Mouse (Mus musculus) intestine, embryonic 16.5 days (tissue): ENCODE measurements at regions not wholly inside any gene's neighbourhood (a gene's known extent, or its start where the extent isn't known, plus 50 kb on each side); places are given as distances from the start of the nearest gene placed in this dataset.

ENCODE experiments used
- ATAC-seq: fragments of 200-750 bp; cut with Nextera tagmentation; 2 replicates; pipeline ENCODE4 v1.8.0; 2017; ENCODE audit warnings: moderate TSS enrichment, moderate library complexity
- H3K27ac ChIP-seq: fragments of 300-500 bp; sonication (generic); 2 replicates; pipeline ENCODE4 v1.5.1; 2014; ENCODE audit warnings: mild to moderate bottlenecking, low read length
- H3K27me3 ChIP-seq: fragments of 300-500 bp; sonication (generic); replicated peaks from 2 replicates; pipeline ENCODE4 v1.6.1; 2014; ENCODE audit warnings: low read length, control low read depth, mixed read lengths; ENCODE audit not compliant: control insufficient read depth, insufficient read depth
- H3K36me3 ChIP-seq: fragments of 300-500 bp; sonication (generic); 2 replicates; pipeline ENCODE4 v1.6.1; 2014; ENCODE audit warnings: low read length, control low read depth; ENCODE audit not compliant: control insufficient read depth, insufficient read depth
- H3K4me1 ChIP-seq: fragments of 300-500 bp; sonication (generic); 2 replicates; pipeline ENCODE4 v1.6.1; 2014; ENCODE audit warnings: low read length, control low read depth, mixed read lengths; ENCODE audit not compliant: control insufficient read depth, insufficient read depth
- H3K4me2 ChIP-seq: fragments of 300-500 bp; sonication (generic); 2 replicates; pipeline ENCODE4 v1.6.1; 2014; ENCODE audit warnings: low read depth, low read length, control low read depth
- H3K4me3 ChIP-seq: fragments of 300-500 bp; sonication (generic); 2 replicates; pipeline ENCODE4 v1.5.1; 2014; ENCODE audit warnings: mild to moderate bottlenecking, low read length
- H3K9ac ChIP-seq: fragments of 300-500 bp; sonication (generic); 2 replicates; pipeline ENCODE4 v1.6.1; 2014; ENCODE audit warnings: low read depth, low read length
- H3K9me3 ChIP-seq: fragments of 300-500 bp; sonication (generic); 2 replicates; pipeline ENCODE4 v1.6.1; 2016; ENCODE audit warnings: low read length, control low read depth; ENCODE audit not compliant: control insufficient read depth
- WGBS: fragments of 180-500 bp; shearing (Covaris S2); extraction: QIAGEN DNeasy Blood & Tissue Kit; methylation state at CpG from one replicate; pipeline ENCODE4 v1.1.7; 2014; 5-methylcytosine and 5-hydroxymethylcytosine counted together

GRCm38 (mm10) chr13:78717686-78718431 is 518.3 kb upstream of the Nr2f1 start:
- no peaks in the 10 kb centered on the region for H3K27me3 ChIP-seq
- no peak overlapping the region for H3K9ac ChIP-seq
- H3K36me3 ChIP-seq: no peaks in the 10 kb centered on the region
- no peaks in the 10 kb centered on the region for H3K4me1 ChIP-seq
- H3K27ac ChIP-seq: no peak overlapping the region
- 54% methylated on average over 4 of the region's 4 CpGs for WGBS
- no peak for ATAC-seq
- no peaks in the 10 kb centered on the region for H3K9me3 ChIP-seq
- H3K4me3 ChIP-seq: no peak overlapping the region
- no peak overlapping the region for H3K4me2 ChIP-seq

GRCm38 (mm10) chr13:78717159-78717558 is 517.6 kb upstream of the Nr2f1 start:
- Histone ChIP-seq H3K4me1 (no peaks in the 10 kb centered on the region), H3K4me3 (no peak overlapping the region), H3K9ac (no peak overlapping the region), H3K9me3 (no peaks in the 10 kb centered on the region), H3K4me2 (no peak overlapping the region), H3K27me3 (no peaks in the 10 kb centered on the region), H3K27ac (no peak overlapping the region), H3K36me3 (no peaks in the 10 kb centered on the region)
- no peak for ATAC-seq
- 94% methylated on average over 1 of the region's 1 CpGs for WGBS

- WGBS: 94% methylated on average over 1 of the region's 1 CpGs
These were observed 505.1 kb upstream of the Nr2f1 start for GRCm38 (mm10) chr13:78704693-78705092.

GRCm38 (mm10) chr13:78697814-78698519 is 498.4 kb upstream of the Nr2f1 start:
- Histone ChIP-seq H3K9me3 (no peaks in the 10 kb centered on the region), H3K27ac (no peak overlapping the region), H3K4me1 (no peaks in the 10 kb centered on the region), H3K9ac (no peak overlapping the region), H3K36me3 (no peaks in the 10 kb centered on the region), H3K27me3 (no peaks in the 10 kb centered on the region), H3K4me2 (no peak overlapping the region), H3K4me3 (no peak overlapping the region)
- WGBS: 65% methylated on average over 3 of the region's 3 CpGs
- ATAC-seq: no peak

More at GRCm38 (mm10) chr13:78704693-78705092, 505.1 kb upstream of the Nr2f1 start:
- H3K36me3 ChIP-seq: no peaks in the 10 kb centered on the region
- no peaks in the 10 kb centered on the region for H3K4me1 ChIP-seq
- H3K27ac ChIP-seq: no peak overlapping the region
- H3K27me3 ChIP-seq: no peaks in the 10 kb centered on the region
- H3K4me3 ChIP-seq: no peak overlapping the region
- ATAC-seq: no peak
- no peaks in the 10 kb centered on the region for H3K9me3 ChIP-seq
- H3K4me2 ChIP-seq: no peak overlapping the region
- no peak overlapping the region for H3K9ac ChIP-seq

- Histone ChIP-seq H3K4me2 (no peak overlapping the region), H3K4me1 (no peaks in the 10 kb centered on the region), H3K9me3 (no peaks in the 10 kb centered on the region), H3K9ac (no peak overlapping the region), H3K4me3 (no peak overlapping the region), H3K27me3 (no peaks in the 10 kb centered on the region), H3K27ac (no peak overlapping the region), H3K36me3 (no peaks in the 10 kb centered on the region)
- 43% methylated on average over 4 of the region's 4 CpGs for WGBS
- ATAC-seq: no peak
These were observed 479.8 kb upstream of the Nr2f1 start for GRCm38 (mm10) chr13:78679255-78679895.

- no peak for ATAC-seq
- H3K9me3 ChIP-seq: no peaks in the 10 kb centered on the region
- H3K4me3 ChIP-seq: no peak overlapping the region
- no peak overlapping the region for H3K27ac ChIP-seq
- no peak overlapping the region for H3K9ac ChIP-seq
- H3K4me1 ChIP-seq: no peaks in the 10 kb centered on the region
- H3K27me3 ChIP-seq: no peaks in the 10 kb centered on the region
- 58% methylated on average over 7 of the region's 7 CpGs for WGBS
- H3K36me3 ChIP-seq: no peaks in the 10 kb centered on the region
- no peak overlapping the region for H3K4me2 ChIP-seq
These were observed 478.7 kb upstream of the Nr2f1 start for GRCm38 (mm10) chr13:78678241-78678640.

- Histone ChIP-seq H3K9ac (no peak overlapping the region), H3K27ac (no peak overlapping the region), H3K4me2 (no peak overlapping the region), H3K9me3 (no peaks in the 10 kb centered on the region), H3K36me3 (no peaks in the 10 kb centered on the region), H3K27me3 (no peaks in the 10 kb centered on the region), H3K4me1 (no peaks in the 10 kb centered on the region), H3K4me3 (no peak overlapping the region)
- no peak for ATAC-seq
- WGBS: 85% methylated on average over 7 of the region's 7 CpGs
These were observed 458.7 kb upstream of the Nr2f1 start for GRCm38 (mm10) chr13:78658285-78658684.

- no peak for ATAC-seq
- Histone ChIP-seq H3K27me3 (no peaks in the 10 kb centered on the region), H3K4me2 (no peak overlapping the region), H3K4me3 (no peak overlapping the region), H3K27ac (no peak overlapping the region), H3K36me3 (no peaks in the 10 kb centered on the region), H3K9me3 (no peaks in the 10 kb centered on the region), H3K4me1 (no peaks in the 10 kb centered on the region), H3K9ac (no peak overlapping the region)
- 71% methylated on average over 2 of the region's 2 CpGs for WGBS
These were observed 457.2 kb upstream of the Nr2f1 start for GRCm38 (mm10) chr13:78656766-78657165.

- H3K4me3 ChIP-seq: no peak overlapping the region
- 72% methylated on average over 1 of the region's 1 CpGs for WGBS
- no peak overlapping the region for H3K4me2 ChIP-seq
- no peak overlapping the region for H3K9ac ChIP-seq
- H3K36me3 ChIP-seq: no peaks in the 10 kb centered on the region
- H3K27me3 ChIP-seq: no peaks in the 10 kb centered on the region
- no peak overlapping the region for H3K27ac ChIP-seq
- H3K4me1 ChIP-seq: no peaks in the 10 kb centered on the region
- ATAC-seq: no peak
- no peaks in the 10 kb centered on the region for H3K9me3 ChIP-seq
These were observed 456.6 kb upstream of the Nr2f1 start for GRCm38 (mm10) chr13:78656196-78656595.
